Mouse (Mus musculus) midbrain, embryonic 10.5 days (tissue): ENCODE measurements around the gene Magi2. TPM values are rescaled to one million over a fixed set of nuclear protein-coding genes. Genes with fewer than 3 reads are reported as not detected.
A peak's percentile ranks its signal among the peaks of the same experiment; 100 is the strongest.

ENCODE experiments used
- DNase-seq: peaks from one replicate; pipeline ENCODE4 v3.0.0-alpha.2; 2017; ENCODE audit warnings: low spot score
- H3K27ac ChIP-seq: fragments of 300-500 bp; sonication (generic); replicated peaks from 2 replicates; pipeline ENCODE4 v1.5.1; 2016; ENCODE audit warnings: mild to moderate bottlenecking
- H3K27me3 ChIP-seq: fragments of 300-500 bp; sonication (generic); 2 replicates; pipeline ENCODE4 v1.6.1; 2016; ENCODE audit warnings: low read depth, mild to moderate bottlenecking; ENCODE audit not compliant: poor library complexity, severe bottlenecking
- H3K36me3 ChIP-seq: fragments of 300-500 bp; sonication (generic); 2 replicates; pipeline ENCODE4 v1.6.1; 2016; ENCODE audit warnings: mild to moderate bottlenecking, moderate library complexity
- H3K4me1 ChIP-seq: fragments of 300-500 bp; sonication (generic); 2 replicates; pipeline ENCODE4 v1.6.1; 2016
- H3K4me3 ChIP-seq: fragments of 300-500 bp; sonication (generic); 2 replicates; pipeline ENCODE4 v1.5.1; 2016; ENCODE audit warnings: mild to moderate bottlenecking, moderate library complexity
- H3K9me3 ChIP-seq: fragments of 300-500 bp; sonication (generic); replicated peaks from 2 replicates; pipeline ENCODE4 v1.6.1; 2016; ENCODE audit warnings: mild to moderate bottlenecking
- WGBS: fragments of 180-500 bp; shearing (Covaris S2); methylation state at CpG from one replicate; pipeline ENCODE4 v1.1.7; 2016; 5-methylcytosine and 5-hydroxymethylcytosine counted together
- polyA plus RNA-seq: library from polyadenylated mRNA; unstranded; fragments of >200 nt; fragmentation: Nextera tagmentation; extraction: Ambion mirVana; gene quantifications from 2 replicates; pipeline ENCODE4 v1.2.1, GENCODE M21; 2016

Gene Magi2
- polyA plus RNA-seq, 1 experiment from 2014 or later = 3.8 TPM

DNA sequence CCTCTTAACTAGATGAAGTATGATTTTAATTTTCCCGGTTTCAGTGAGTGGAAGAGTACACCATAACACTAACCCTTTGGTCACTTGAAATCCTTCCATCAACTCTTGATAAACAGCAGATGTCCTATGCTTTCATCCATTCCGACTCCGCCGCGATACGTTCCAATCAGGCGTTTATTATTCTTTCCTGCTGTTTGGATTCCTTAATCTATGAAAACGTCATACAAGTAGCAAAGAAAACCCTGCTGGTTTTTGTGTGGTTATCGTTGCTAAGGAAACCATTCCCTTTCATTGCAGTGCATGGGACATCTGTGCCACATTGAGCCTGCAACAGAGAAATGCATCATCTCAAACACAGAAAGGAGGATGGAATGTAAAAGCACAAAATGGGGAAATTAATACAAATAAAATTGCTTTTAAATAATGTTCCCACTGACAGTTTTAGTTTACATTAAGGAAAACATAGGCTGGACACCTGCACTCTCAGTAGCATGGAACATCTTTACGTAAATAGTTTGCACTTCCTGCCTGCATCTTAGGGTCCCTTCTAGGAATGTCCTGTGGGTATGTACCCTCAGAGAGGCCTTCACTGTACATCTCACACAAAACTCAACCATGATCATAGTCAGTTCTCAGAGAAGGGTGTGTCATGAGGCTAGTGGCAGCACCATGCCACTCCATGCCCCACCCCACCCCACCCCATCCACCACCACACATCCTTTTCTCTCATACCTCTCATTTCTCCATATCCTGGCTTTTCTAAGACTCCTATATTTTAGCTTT lies 914.0 kb downstream of the Magi2 start:
- DNase-seq = peak; percentile 13

DNA sequence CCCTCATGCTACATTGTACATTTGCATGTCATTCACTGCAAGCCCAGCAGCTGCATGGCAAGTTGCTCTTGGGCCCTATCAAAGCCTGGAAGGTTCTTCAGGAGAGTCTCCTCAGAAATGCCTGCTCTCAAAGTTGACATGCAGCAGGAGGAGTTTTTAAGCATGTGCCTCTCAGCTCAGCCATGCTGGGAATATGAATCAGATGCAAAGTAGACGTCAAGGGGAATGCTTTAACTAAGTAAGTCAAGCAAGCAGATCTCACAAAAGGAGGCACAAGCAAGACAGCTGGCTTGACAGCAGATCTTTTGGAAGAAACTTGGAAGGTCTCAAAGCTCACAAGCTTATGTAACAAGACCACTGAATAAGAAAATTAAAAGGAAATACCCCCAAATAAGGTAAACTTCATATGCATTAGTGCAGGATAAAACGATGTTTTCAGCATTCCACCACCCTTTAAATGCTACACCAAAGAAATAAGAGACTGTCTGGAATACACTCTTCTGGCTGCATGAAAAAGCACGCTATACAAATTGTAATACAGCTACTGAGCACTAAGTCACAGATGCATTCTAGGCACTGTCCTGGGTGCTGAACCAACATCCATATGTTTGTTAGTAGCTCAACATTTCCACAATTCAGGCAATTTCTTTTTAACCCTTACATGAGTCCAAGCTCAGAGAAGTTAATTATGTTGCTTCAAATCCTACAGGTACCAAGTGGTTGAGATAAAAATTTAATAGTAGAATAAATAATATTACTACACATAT lies 926.7 kb downstream of the Magi2 start:
- WGBS = 53% methylated on average over 3 of the region's 3 CpGs
- no peaks in the 10 kb centered on the region for H3K9me3 ChIP-seq
- DNase-seq = no peak
- H3K4me3 ChIP-seq = no peak overlapping the region
- H3K4me1 ChIP-seq = peaks cover 7% of the 10 kb centered on the region; the same call in 1 of the 2 replicates
- H3K27ac ChIP-seq = no peak overlapping the region
- no peaks in the 10 kb centered on the region for H3K36me3 ChIP-seq
- H3K27me3 ChIP-seq = no peaks in the 10 kb centered on the region

More for the DNA sequence above, 914.0 kb downstream of the Magi2 start:
- WGBS = 62% methylated on average over 10 of the region's 10 CpGs
- H3K4me3 ChIP-seq = no peak overlapping the region
- H3K4me1 ChIP-seq = peaks cover 11% of the 10 kb centered on the region
- H3K27me3 ChIP-seq = no peaks in the 10 kb centered on the region
- no peaks in the 10 kb centered on the region for H3K9me3 ChIP-seq
- no peak overlapping the region for H3K27ac ChIP-seq
- no peaks in the 10 kb centered on the region for H3K36me3 ChIP-seq

DNA sequence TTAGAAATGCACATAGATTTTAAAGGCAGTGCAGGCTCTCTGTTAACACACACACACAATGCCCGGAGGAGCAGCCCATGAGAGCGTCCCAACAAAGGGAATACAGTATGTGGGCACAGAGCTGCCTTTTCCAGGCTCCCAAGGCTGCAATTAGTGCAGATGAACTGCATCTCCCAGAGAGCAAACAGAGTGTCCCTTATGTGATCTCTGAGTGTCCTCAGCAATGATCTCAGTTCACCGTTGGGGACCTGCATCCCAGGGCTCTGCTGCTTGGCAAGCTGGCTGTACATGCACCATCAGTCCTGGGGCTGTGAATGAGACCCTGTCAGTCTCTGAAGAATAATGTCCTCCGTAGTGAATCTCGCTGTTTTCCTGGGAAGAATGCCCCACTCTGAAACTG lies 969.9 kb downstream of the Magi2 start:
- DNase-seq = no peak
- no peaks in the 10 kb centered on the region for H3K9me3 ChIP-seq
- H3K27ac ChIP-seq = no peak overlapping the region
- no peaks in the 10 kb centered on the region for H3K4me1 ChIP-seq
- no peak overlapping the region for H3K4me3 ChIP-seq
- 82% methylated on average over 5 of the region's 5 CpGs for WGBS
- no peaks in the 10 kb centered on the region for H3K27me3 ChIP-seq
- H3K36me3 ChIP-seq = no peaks in the 10 kb centered on the region

DNA sequence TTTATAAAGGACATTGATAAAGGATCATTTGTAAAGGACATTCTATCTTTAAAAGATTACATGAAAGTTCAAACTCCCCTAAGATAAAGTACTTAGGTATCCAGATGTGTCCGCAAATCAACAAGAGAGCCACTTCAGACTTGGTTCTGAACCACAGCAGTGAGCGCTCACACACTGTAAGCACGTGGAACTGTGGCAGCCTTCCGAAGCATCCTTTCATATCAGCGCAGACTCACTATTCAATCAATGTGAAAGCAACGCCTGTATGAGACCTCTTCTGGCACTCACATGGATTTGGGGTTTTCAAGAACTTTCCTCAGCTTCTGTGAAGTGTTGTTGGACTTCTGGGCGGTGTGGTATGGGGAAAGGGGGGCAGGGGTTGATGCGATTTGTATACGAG lies 970.6 kb downstream of the Magi2 start:
- no peaks in the 10 kb centered on the region for H3K27me3 ChIP-seq
- H3K27ac ChIP-seq = no peak overlapping the region
- no peak for DNase-seq
- H3K9me3 ChIP-seq = no peaks in the 10 kb centered on the region
- 87% methylated on average over 9 of the region's 9 CpGs for WGBS
- no peak overlapping the region for H3K4me3 ChIP-seq
- no peaks in the 10 kb centered on the region for H3K4me1 ChIP-seq
- H3K36me3 ChIP-seq = no peaks in the 10 kb centered on the region

DNA sequence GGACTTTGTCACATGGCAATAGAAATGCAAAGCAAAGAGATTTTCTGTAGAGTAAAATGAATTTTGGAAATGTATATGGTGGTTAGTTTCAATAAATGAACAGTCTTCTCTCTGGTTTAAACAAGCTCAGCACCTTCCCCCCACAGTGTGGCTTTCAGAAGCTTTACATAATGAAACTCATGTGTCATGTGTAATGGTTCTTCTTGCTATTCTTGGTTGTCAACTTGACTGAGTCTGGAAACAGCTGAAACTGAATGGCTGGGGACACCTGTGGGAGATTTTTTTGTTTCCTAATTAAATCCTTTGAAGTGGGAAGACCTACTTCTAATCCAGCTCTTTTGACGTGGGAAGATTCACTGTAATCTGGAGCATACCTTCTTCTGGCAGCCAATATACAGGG lies 974.5 kb downstream of the Magi2 start:
- no peaks in the 10 kb centered on the region for H3K9me3 ChIP-seq
- no peak overlapping the region for H3K4me3 ChIP-seq
- no peak overlapping the region for H3K27ac ChIP-seq
- H3K4me1 ChIP-seq = no peaks in the 10 kb centered on the region
- H3K36me3 ChIP-seq = no peaks in the 10 kb centered on the region
- 81% methylated on average over 1 of the region's 1 CpGs for WGBS
- DNase-seq = no peak
- H3K27me3 ChIP-seq = no peaks in the 10 kb centered on the region

DNA sequence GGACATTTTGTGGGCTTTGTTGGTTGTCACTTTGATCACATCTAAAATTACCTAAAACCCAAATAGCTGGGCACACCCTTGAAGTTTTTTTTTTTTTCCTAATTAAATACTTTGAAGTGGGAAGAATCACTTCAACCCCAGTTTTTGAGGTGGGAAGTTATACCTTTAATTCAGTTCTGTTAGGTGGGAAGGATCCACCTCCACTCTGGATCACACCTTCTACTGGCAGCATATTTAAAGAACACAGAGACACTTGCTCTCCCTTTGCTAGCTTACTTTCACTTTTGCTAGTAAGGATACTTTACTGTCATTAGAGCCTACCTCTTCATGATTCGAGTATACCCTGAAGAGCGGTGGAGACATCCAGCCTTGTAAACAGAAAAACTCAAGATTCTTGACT lies 981.3 kb downstream of the Magi2 start:
- H3K36me3 ChIP-seq = no peaks in the 10 kb centered on the region
- WGBS = 90% methylated on average over 2 of the region's 2 CpGs
- no peak overlapping the region for H3K27ac ChIP-seq
- no peaks in the 10 kb centered on the region for H3K4me1 ChIP-seq
- no peak for DNase-seq
- H3K27me3 ChIP-seq = no peaks in the 10 kb centered on the region
- no peak overlapping the region for H3K4me3 ChIP-seq
- H3K9me3 ChIP-seq = no peaks in the 10 kb centered on the region

DNA sequence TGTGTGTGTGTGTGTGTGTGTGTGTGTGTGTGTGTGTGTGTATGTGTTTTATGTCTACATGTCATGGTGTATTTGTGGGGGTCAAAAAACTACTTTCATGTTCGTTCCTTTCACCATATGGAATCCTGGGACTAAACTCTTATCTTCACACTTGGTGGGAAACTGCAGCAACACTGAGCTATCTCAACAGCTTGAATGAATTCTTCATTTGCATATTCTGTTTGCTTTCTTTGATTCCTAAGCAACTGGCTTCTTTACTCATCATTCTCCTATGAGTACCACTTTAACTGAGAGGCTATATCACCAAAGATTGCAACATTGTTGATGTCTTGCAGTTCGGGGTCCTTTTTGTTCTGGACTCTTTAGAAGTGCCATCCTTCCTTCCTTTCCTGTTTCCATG lies 986.5 kb downstream of the Magi2 start:
- no peaks in the 10 kb centered on the region for H3K4me1 ChIP-seq
- no peak for DNase-seq
- H3K27me3 ChIP-seq = no peaks in the 10 kb centered on the region
- WGBS = 58% methylated on average over 2 of the region's 2 CpGs
- no peak overlapping the region for H3K4me3 ChIP-seq
- H3K36me3 ChIP-seq = no peaks in the 10 kb centered on the region
- H3K9me3 ChIP-seq = no peaks in the 10 kb centered on the region
- no peak overlapping the region for H3K27ac ChIP-seq

DNA sequence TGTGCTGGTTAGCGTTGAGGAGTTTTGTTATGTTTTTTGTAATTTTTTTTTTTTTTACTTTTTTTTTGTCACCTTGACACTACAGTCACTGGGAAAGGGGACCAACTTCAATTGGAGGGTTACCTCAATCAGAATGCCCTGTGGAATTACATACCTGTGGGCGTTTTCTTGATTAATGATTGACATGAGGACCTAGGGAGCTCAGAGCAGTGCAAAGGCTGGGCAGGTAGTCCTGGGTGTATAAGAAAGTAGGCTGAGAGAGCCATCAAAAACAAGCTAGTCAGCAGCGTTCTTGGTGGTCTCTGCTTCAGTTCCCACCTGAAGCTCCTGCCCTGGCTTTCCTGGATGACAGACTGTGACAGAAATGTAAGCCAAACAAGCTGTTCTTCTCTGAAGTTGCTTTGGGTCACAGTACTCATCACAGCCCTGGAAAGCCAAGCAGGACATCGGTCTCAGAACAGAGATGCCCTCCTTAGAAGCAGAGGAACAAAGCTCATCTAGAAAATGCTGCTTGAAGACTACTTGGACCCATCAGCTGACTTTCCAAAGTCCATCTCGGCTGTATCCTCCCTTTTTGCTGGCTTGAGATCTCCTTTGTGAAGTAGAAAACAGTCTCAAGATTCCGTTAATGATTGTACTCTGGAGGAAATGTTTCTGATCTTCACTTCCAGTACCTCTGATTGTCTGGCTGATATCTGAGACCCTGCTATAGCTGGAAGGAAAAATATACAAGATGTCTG lies 999.8 kb downstream of the Magi2 start:
- no peak for DNase-seq
- peaks cover 12% of the 10 kb centered on the region for H3K4me1 ChIP-seq
- H3K27ac ChIP-seq = no peak overlapping the region
- H3K36me3 ChIP-seq = no peaks in the 10 kb centered on the region
- H3K9me3 ChIP-seq = no peaks in the 10 kb centered on the region
- WGBS = 90% methylated on average over 6 of the region's 6 CpGs
- H3K4me3 ChIP-seq = no peak overlapping the region
- H3K27me3 ChIP-seq = no peaks in the 10 kb centered on the region

DNA sequence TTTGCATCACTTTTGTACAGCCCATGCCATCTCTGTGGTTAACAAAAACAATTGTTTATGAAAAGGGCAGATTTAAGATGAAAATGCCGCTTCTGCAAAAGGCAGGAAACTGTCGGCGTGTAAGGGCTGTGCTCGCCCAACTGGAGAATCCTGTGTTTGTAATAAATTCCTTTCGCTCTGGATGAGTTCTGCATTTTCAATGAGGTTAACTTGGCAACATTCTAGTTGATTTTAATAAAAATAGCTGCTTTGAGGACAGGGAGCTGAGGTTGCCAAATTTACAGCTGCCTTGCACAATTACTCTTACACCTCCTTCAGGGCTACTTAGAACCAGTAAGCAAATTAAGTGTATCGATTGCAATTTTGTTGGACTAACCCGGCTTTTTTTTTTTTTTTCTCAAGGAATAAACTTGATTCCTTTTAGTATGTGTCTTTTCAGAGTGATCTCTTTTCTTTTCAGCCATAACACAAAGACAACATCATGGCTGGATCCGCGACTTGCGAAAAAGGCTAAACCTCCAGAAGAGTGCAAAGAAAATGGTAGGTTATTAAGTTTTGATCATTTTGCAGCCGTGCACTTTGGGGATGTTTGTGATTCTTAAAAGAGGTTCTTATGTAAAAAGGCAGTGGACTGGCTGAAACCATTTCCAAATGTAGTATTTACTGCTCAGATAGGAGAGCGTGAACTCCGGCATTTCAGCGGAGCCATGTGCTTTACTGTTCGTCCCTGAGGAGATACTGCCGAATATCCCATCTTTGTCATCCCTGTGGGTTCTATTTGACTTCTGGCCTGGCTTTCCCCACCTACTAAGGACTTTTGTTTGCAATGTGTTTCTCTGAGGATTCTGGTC lies 1001.3 kb downstream of the Magi2 start:
- Histone ChIP-seq H3K27me3 (no peaks in the 10 kb centered on the region), H3K4me3 (peak overlapping the region; percentile 17; the same call in 1 of the 2 replicates), H3K9me3 (no peaks in the 10 kb centered on the region), H3K27ac (peak overlapping the region; percentile 68), H3K36me3 (no peaks in the 10 kb centered on the region), H3K4me1 (peaks cover 12% of the 10 kb centered on the region)
- DNase-seq = no peak
- WGBS = 75% methylated on average over 16 of the region's 16 CpGs

DNA sequence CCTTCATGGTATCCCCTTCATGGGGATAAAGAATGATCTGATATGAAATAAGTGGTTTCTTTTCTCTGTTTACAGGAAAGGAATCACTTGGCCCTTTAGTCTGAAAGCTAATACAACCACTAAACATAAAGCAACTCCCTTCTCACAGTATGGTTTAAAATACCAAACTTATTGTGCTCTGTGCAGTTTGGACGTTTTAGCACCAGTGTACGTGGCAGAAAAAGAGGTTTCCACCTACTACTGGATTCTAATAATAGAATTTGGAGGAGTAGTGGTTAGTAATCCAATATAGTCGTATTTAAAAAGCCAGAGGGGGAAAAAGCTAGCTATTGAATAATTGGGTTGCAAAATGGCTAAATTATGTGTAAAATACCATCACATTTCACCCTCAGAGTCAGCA lies 1005.1 kb downstream of the Magi2 start:
- 81% methylated on average over 3 of the region's 3 CpGs for WGBS
- H3K36me3 ChIP-seq = no peaks in the 10 kb centered on the region
- no peaks in the 10 kb centered on the region for H3K9me3 ChIP-seq
- DNase-seq = no peak
- H3K27me3 ChIP-seq = no peaks in the 10 kb centered on the region
- H3K4me1 ChIP-seq = peaks cover 12% of the 10 kb centered on the region
- H3K27ac ChIP-seq = no peak overlapping the region
- no peak overlapping the region for H3K4me3 ChIP-seq

DNA sequence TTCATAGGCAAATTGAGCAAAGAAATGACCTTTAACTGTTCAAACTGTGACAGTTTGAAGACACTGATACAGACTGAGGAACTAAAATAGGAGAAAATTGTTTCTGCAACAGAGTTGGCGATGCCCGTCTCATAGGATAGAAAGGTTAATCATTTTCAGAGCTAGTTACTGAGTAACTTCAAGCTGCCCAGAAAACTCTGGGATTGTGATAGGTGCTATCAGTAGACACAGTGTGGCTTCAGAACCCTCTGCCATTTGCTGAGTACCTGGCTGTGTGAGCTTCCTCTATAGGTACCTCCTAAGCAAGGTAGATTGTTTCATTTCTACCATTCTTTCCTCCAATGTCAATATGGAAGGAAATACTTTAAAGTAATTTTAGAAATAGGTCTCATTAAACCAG lies 1014.7 kb downstream of the Magi2 start:
- WGBS = 97% methylated on average over 2 of the region's 2 CpGs
- H3K4me3 ChIP-seq = no peak overlapping the region
- no peak overlapping the region for H3K27ac ChIP-seq
- H3K4me1 ChIP-seq = no peaks in the 10 kb centered on the region
- H3K27me3 ChIP-seq = no peaks in the 10 kb centered on the region
- no peak for DNase-seq
- no peaks in the 10 kb centered on the region for H3K36me3 ChIP-seq
- no peaks in the 10 kb centered on the region for H3K9me3 ChIP-seq

DNA sequence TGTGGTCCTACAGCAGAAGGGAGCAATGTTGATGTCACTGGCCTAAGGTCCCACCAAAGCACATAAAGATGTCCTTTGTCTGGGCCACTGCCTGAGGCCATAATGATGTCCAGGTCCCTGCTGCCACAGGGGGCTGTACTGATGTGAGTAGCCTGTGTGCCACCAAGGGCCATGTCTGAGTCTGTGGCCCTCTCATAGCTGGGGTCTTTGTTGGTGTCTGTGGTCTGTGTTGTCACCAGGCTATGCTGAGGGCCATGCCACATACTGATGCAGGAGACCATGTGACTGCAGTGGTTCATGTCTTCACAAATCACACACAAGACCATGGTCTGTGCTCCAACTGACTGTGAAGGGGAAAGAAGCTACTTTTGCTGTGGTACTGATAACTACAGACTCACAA lies 1015.7 kb downstream of the Magi2 start:
- no peak for DNase-seq
- Histone ChIP-seq H3K4me3 (no peak overlapping the region), H3K27me3 (no peaks in the 10 kb centered on the region), H3K27ac (no peak overlapping the region), H3K4me1 (no peaks in the 10 kb centered on the region), H3K36me3 (no peaks in the 10 kb centered on the region), H3K9me3 (no peaks in the 10 kb centered on the region)
